Mouse (Mus musculus) kidney, adult 8-10 months (tissue): ENCODE measurements around the gene Gm9936.
A peak's percentile ranks its signal among the peaks of the same experiment; 100 is the strongest.
"Not testable (repeated sequence)": the region's sequence is repeated elsewhere in the genome, so short reads cannot be mapped to it uniquely, and the experiment has no call there.

Experiments used
- DNase-seq, 2 experiments: peaks; one replicate each; pipeline ENCODE4 v3.0.0; 2022

Gene Gm9936

DNA sequence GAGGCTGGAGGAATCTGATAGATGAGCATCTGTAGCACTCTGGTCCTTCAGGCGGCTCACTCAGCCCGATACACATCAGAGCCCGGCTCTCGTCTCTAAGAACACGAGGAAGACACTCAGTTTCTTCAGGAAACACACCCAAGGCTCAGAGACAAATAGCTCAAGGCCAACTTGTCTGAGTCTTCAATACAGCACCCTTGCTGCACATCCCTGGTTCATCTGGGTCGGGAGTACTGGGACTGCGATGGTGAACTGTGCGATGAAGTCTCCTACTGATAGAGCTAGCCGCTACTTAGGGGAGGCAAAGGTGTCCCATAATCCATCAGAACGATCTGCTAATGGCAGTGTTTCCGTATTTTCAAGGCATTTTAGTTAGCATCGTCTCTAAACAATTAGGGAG, at the start of gene Gm9936:
TSS of gene Gm9936 (minus strand) at position 101 of the 400 bp plus-strand sequence.
- no peak for DNase-seq

DNA sequence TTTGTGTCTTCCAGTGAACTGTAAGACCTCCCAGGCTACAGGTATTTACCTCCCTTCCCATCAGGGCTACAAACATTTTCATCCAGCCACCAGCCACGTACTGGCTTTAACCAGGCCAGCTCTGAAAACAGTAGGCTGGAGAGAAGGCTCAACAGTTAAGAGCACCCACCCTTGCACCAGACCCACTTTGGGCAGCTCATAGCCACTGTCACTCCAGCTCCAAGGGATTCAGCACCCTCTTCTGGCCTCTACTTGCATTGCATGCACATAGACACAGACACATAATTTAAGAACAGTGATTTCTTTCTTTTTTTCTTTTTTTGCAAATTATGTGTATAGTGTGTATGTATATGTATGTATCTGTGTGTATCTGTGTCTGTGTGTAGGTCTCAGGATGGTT, 43.9 kb upstream of the Gm9936 start:
- peak in 1 of 2 experiments; percentile 72 for DNase-seq

DNA sequence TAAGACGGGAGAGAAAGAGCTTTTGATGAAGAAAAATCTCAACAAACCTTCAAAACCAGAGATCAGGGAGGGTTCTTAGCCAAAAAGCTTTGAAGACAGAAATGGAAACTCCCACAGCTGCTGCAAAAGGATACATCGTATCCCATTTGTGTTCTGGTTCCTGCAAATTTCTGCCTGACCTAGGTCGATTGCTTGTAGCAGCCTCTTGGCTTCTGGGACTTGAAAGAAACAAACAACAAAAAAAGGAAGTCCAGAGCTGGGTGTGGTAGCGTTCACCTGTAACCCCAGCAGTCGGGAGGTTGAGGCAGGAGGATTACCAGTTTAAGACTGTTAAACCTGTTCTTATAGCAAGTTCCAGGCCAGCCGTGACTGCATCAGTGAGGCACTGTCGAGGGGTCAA, 40.4 kb upstream of the Gm9936 start:
- no peak for DNase-seq

DNA sequence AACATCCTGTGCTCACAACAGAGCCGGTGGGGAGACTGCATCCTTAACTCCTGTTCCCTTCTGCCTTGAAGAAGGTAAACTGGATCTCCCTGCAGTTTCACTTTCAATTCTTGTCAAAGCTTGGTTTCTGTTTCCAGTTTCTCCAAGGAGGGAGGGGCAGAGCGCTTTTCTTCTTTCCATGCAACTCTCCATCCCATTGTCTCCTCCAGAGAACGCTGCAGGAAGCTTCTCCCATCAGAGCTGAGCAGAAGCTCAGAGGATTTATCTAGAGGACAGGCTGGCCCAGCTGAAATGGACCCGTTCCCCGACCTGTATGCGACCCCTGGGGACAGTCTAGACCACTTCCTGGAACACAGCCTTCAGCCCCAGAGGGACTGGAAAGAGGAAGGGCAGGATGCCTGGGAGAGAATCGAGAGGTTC, 38.9 kb upstream of the Gm9936 start:
- peak; percentile 41 to 47 for DNase-seq

DNA sequence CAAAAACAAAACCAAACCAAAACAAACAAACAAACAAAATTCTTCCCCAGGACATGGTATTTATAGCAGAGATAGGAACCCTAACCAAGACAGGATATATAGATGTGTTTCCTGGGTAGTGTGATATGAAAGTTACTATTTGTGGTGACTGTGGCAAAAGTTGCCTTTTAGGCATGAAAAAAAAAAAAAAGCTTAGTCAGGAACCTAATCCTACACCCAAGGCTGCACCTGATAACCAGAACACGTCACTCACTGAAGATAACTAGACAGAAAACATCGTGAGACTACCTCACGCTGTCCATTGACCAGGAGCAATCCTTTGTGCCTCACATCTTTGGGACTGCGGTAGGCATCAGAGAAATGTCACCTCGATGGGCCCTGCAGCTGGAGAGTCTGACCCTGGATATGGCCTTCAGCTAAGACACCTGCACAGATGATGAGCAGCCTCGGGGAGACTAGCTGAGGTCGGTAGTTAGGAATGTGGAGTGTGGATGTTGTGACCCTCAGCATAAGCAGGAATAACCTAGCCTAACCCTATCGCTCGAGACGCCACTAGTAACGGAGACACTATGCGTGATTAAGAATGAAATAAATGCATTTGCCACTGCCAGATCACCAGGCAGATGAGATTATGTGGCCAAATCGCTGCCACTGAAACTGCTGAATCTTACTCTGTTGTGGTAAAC, 38.3 kb upstream of the Gm9936 start, which contains the start of gene Oasl2:
TSS of gene Oasl2 (plus strand) at position 249 of the 686 bp plus-strand sequence.
- peak in 1 of 2 experiments; percentile 6 for DNase-seq

DNA sequence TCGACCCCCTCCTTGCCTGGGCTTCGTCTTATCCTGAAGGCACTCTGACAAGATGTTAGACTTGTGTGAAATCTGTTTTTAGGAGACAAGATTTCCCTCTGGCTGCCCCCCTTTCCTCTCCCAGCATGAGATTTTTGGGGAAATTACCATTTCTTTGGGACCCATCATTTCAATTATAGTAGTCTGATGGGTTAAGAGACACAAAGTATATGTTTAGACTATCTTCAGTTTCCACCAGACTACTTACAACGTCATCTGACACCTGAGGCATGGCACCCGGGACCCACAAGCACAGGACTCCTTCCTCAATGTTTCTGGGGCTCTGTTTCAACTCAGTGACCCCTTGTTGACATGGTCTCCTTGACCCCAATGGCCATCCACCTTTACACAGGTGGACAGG, 37.1 kb upstream of the Gm9936 start:
- no peak for DNase-seq

DNA sequence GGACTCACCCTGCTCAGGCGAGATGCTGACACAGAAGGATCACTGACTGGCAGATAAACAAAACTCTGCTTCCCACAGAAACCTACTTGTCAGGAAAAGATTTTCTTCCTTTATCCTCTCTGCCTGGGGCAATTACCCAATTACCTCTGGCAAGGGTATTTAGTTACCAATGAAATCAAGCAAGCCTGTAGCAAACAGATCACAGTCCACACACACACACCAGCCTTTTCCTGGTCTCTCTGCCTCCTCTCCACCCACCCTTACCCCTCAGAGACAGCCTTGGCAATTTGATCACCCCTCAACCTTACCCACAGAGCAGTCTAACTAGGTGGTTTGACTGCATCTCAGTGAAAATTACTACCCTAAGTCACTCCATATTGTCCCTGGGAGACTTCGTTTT, 30.5 kb upstream of the Gm9936 start:
- no peak for DNase-seq

DNA sequence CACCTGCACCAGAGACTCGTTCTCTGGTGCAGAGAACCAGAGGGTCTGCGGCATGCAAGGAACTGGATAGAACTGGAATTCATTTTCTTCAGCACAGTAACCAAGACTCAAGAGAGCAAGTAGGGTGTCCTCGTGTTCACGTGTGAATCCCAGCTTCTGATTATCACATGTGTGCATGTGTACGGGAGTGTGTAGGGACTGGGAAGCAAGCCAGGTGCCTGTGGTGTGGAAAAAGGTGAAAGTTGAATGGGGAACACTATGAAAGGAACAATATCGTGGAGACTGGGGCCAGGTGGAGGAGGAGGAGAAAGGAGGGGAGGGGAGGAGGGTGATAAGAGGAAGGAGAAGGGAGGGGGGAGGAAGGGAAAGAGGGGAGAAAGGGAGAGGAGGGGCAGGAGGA, 28.3 kb upstream of the Gm9936 start:
- DNase-seq: no peak

DNA sequence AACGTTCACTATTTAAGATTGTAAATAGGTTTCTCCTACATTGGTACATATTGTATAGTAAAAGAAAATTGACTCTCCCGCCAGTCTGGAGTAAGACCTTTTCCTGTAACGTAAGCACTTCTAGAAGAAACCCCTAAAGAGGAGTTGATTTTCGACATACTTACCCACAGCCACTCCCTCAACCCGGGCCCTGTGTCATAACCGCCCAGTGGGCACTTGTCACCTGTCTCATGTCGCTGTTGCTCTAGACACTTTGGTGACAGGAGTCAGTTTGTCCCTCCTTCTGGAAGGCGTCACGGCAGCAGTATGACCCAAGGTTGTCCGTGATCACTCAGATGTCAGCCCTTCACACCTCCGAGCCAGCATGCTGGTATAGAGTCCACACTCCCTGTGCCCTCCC, 24.5 kb upstream of the Gm9936 start:
- no peak for DNase-seq

DNA sequence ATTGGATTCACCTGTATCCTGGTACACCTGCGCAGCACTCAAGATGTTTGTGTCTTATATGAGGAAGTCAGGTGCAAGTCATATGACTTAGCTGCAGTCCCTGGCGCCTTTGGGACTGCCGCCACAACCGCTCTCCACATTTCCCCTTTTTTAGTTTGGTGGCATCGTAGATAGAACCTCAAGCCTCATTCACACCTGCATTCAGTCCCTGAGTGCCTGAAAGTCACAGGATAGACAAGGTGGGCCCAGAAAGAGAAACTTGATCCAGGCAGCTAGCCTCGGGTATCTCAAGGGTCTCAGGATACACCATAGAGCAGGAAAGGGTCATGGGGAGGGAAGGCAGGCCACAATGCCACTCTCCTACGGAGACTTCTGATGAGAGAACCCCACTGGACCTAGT, 23.8 kb upstream of the Gm9936 start:
- not testable (repeated sequence) for DNase-seq

DNA sequence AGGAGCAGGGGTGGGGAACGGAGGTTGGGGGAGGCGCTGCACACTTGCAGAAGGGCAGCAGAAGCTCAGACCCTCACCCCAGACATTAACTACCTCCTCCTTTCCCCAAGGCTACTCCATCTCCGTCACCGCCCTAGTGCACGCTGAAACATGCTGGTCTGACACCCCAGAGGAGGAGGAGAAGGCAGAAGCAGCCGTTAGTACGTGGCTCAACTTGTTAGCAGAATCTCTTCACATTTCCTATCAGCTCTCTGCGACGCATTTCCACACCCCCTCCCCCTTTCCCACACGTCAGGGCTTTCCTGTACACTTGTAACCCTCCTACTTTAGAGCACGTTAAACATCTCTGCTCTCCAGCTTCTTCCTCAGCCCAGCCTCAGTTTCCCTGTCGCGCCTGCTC, 20.9 kb upstream of the Gm9936 start:
- no peak for DNase-seq

DNA sequence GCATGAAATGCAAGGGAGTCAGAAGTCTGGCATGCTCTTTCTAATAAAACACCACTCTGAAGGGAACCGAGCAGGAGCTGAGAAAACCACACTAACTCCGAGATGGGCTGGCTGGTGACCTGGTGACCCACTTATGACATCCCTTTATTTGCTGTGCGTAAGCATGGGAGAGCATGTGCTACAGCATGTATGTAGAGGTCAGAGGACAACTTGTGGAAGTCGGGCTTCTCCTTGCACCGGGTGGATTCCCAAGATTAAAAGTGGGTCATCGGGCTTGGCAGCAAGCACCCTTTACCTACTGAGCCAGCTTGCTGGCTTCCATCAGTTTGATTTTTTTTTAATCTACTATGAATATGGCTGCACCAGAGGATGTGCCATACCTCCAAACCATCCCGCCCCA, 19.0 kb upstream of the Gm9936 start:
- no peak for DNase-seq

DNA sequence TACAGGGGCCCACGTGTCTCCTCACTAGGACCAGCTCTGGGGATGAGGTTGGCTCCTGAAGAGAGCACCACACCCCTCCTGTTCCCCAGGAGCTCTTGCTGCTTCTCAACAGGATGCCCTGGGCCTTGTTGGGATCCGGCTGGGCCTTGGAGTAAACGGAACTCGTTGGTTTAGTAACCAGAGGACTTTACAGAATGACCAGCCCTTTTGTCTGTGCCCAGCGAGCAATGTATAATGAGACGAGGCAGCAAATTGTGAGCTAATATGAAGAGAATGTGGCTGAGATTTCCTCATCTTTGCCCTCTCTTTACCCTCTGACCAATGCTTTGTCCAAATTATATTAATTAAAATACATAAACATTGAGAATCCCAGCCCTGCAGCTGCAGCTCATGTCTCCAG, 17.8 kb upstream of the Gm9936 start:
- no peak for DNase-seq

DNA sequence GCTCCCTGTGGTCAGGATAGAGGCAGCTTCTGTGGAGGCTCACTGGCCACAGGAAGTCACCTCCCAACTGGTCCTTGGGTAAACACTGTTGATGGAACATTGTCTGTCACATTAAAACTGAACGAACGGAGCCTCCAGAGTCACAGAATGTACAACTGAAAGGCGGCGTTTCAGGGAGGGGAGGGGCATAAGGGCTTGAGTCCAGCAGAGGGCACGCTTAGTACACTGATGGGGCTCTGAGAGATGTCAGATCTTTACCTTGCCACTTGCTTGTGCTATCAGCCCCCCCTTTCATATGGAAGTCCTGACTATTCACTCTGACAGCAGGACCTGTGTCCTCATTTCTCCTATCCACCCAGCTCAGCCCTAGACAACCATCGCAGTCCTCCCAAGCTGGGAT, 17.4 kb upstream of the Gm9936 start:
- peak; percentile 14 to 28 for DNase-seq

DNA sequence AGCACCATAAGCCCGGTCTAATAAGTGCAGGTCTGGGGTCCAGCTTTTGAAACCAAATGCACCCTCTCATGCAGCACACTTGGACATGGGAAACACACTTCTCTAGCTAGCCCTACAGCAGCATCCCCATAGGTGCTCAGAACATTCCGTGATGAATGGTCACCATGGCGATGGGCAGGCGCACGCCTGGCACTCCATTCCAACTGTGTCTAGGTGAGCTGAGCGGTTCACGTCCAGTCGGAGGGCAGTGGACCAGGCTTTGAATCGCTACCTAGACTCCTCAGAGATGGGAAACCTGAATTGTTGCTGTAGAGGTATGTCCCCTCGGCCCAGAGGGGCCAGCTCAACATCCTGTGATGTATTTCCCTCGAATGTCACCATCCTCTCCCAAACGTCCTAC, 6.8 kb upstream of the Gm9936 start:
- DNase-seq: no peak

DNA sequence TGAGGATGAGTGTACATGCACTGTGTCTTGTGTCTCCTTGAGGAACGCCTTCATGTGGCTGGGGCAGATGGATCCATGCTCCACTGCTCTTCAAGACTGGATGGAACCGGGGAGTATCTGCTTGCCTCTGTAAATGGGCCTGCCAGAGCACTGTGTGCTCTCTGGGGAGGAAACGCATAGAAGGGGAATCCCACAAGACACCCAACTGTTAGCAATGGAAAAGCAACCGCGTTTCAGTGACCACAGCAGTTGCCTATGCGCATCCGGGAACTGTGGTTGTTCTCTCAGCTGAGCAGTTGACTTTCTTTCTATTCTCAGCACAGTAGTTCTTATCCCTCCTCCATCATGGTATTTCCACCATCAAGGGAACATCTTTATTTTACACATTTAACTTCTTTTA, 6.3 kb upstream of the Gm9936 start:
- no peak for DNase-seq

DNA sequence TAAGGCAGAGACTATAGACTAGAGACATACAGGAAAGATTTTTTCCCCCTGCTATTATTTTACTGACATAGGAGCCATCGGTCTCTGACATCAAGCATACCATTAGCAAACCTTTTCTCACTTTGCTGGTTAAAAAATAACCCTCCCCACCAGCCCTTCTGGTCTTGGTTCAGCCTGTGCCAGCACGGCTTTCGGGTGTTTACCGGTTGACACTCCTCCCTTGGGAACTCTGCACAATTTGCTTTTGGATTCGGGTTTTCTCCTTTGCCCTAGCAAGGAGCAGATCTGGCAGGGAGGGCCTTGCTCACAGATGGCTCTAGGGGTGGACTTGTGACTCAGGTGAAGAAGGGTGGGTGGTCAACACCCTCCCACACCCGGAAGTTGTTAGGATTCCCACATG, 3.2 kb upstream of the Gm9936 start:
- DNase-seq: peak; percentile 37 to 49

DNA sequence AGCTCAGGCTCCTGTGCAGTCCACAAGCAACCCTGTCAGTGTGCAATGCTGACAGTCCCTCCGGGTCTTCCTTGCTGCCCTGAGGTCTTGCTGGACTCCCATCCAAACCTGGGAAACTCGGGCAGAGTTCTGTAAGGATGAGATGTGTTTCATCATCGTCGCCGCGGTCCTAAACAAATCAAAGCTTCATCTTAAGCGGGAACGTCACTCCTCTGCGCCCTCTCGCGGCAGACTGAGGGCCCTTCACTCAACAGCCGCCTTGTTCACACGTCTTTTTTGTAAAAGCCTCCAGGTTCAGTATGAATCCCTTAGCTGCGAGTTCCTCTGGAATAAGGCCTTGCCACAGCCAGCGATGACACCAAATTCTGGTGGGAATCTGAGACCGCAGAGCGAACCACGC, 771 bp upstream of the Gm9936 start:
- peak; percentile 24 to 68 for DNase-seq

DNA sequence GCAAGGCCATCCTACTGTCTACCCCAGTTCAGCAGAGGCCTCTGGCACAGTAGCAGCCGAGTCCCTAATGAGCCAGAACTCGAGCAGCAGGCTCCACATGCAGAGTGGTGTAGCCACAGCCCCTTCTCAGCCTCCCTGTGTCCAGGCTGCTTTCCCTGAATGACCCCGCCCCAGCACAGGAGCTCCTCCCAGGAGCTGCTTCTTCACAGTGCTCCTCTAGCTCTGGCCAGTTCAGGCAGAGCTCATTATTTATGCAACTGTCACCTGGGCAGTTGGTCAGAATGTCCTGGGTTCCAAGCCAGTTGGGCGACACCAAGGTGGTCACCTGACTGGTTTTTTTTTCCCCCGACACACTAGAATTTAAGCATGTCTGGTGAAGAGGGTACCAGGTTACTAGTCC, 5.1 kb downstream of the Gm9936 start, which contains the start of gene 4930519G04Rik:
TSS of gene 4930519G04Rik (plus strand) at position 301 of the 400 bp plus-strand sequence.
- DNase-seq: not testable (repeated sequence)

DNA sequence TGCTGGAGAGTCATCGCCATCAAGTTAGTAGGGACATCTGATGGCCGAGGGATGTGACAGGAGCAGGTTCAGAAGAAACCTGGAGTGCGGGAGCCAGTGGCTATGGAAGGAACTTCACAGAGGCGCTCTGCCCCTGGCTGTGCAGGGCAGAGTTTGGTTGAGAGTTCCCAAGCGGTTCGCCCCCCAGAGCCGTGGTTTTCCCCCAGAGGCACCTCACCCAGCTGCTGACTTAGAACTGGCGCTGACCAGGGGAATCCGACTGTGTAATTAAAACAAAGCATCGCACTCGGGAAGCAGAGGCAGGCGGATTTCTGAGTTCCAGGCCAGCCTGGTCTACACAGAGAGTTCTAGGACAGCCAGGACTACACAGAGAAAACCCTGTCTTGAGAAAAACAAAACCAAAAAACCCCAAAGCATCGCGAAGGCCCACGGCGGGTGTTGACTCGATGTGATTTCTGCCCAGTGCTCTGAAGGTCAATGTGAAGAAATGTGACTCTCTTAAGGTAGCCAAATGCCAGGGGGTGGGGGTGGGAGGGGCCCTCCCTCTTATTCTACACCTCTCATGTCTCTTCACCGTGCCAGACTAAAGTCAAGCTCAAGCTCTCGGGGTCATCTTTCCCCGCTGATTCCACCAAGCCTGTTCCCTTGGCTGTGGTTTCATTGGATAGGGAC, 6.8 kb downstream of the Gm9936 start:
- DNase-seq: no peak

DNA sequence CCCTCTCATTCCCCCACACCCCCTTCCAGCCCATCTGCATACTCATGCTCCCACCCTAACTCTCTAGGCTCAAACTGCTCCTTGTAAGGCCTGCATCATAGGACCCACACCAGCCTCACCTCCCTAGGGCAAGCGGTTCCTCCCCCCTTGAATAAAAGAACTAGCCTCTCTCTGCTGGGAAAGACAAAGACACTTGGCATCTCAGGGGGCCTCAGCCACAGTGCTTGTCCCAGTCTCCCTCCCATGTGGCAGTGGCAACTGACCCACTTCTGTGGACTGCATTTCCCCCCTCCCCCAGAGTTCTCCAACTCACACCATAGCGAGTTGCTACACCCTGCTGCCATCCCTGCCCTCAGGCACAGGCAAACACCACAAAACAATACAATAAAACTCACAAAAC, 14.1 kb downstream of the Gm9936 start:
- DNase-seq: not testable (repeated sequence)

DNA sequence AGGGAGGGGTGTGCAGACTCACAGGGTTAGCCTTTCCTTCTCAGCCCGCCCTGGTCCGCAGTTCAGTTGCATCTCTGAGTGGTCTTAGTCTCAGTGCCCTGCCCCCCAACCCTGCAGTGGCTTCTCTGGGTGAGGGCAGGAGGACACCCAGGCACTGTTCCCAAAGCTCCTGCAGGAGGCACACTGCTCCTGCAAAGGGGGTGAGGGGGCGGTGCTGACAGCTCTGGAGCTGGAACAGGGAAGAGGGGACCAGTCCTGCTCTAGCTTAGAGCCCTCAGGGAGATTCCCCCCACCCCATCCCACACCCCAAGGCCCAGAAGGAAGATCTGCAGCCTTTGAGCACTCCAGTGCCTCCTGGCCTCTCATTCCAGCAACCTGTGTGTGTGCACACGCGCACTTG, 15.8 kb downstream of the Gm9936 start:
- no peak for DNase-seq

DNA sequence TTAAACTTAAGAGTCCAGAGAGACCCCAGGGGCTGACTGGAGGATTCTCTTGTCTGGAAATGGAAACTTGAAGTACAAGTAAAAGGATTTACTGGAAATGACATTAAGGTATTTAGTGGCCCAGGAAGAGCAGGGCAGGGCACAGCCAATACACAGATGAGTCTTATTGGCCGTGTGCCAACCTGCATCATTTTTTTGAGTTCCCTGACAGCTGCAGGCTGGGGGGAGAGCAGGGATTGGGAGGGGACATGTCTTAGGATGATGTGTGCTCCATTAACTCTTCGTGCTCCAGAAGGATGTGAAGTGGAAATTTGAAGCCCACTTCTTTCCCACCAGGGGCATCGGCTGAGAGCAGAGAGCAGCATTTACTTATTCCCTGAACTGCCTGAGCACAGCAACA, 16.3 kb downstream of the Gm9936 start:
- not testable (repeated sequence) for DNase-seq

DNA sequence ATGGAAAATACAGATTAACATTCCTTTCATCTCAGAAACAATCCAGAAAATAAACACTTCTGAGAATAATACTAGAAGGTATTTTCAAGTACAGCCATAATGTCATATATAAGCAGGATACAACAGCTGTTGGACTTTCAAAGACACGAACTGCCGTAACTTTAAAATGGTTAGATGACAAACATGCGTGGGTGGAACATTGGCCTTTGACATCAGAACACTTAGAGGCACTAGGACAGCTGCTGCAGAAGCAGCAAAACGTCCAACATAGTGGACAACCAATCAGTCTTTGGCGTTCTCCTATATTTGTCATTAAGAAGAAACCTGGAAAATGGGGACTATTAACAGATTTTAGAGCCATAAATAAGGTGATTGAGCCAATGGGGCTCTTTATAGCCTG, 18.0 kb downstream of the Gm9936 start:
- DNase-seq: not testable (repeated sequence)

DNA sequence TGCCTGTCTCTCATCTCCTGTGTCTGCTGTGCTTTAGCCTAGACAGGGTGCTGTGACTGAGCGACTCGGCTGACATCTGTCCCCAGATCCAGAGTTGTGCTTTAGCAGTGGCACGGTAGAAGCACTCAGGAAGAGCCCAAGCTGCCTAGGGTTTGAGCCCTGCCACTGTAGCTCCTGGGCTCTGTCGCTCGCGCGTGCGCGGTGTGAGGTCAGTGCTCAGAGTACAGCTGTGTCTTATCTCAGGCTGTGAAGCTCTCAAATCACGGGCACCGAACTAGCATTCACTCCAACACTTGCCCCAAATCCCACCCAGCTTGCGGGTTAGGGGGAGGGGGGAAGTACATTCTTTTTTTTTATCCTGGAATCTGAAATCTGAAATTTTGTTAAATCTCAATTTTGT, 21.6 kb downstream of the Gm9936 start:
- no peak for DNase-seq
